Mouse (Mus musculus): ENCODE results near the gene Man1a.
A peak's percentile ranks its signal among the peaks of the same experiment; 100 is the strongest.

The Man1a gene

GRCm38 (mm10) chr10:54014116-54014758 lies 62.2 kb downstream of the Man1a start:
- no peak for DNase-seq (ENCODE audit: low spot score in 2 of 2)

- no peak for DNase-seq (ENCODE audit: low spot score in 2 of 2)
Observed at GRCm38 (mm10) chr10:54013143-54013791, 63.1 kb downstream of the Man1a start.

- no peak for DNase-seq (ENCODE audit: low spot score in 2 of 2)
Observed at GRCm38 (mm10) chr10:54009154-54009553, 67.3 kb downstream of the Man1a start.

GRCm38 (mm10) chr10:54006868-54007267 lies 69.5 kb downstream of the Man1a start:
- DNase-seq (ENCODE audit: low spot score in 2 of 2), result peak in 1 of 2 experiments; percentile 24

GRCm38 (mm10) chr10:54005847-54006246 lies 70.6 kb downstream of the Man1a start:
- no peak for DNase-seq (ENCODE audit: low spot score in 2 of 2)

- DNase-seq (ENCODE audit: low spot score in 2 of 2), result no peak
Observed at GRCm38 (mm10) chr10:54002936-54003335, 73.5 kb downstream of the Man1a start.

GRCm38 (mm10) chr10:53997301-53997700 lies 79.1 kb downstream of the Man1a start:
- no peak for DNase-seq (ENCODE audit: low spot score in 2 of 2)

- DNase-seq (ENCODE audit: low spot score in 2 of 2), result no peak
Observed at GRCm38 (mm10) chr10:53996216-53996615, 80.2 kb downstream of the Man1a start.

GRCm38 (mm10) chr10:53994591-53994990 lies 81.8 kb downstream of the Man1a start:
- no peak for DNase-seq (ENCODE audit: low spot score in 2 of 2)

GRCm38 (mm10) chr10:53990434-53990833 lies 86.0 kb downstream of the Man1a start:
- DNase-seq (ENCODE audit: low spot score in 2 of 2), result no peak

GRCm38 (mm10) chr10:53984894-53985293 lies 91.5 kb downstream of the Man1a start:
- no peak for DNase-seq (ENCODE audit: low spot score in 2 of 2)

GRCm38 (mm10) chr10:53984086-53984485 lies 92.3 kb downstream of the Man1a start:
- DNase-seq (ENCODE audit: low spot score in 2 of 2), result no peak

- peak in 1 of 2 experiments; percentile 19 for DNase-seq (ENCODE audit: low spot score in 2 of 2)
Observed at GRCm38 (mm10) chr10:53978647-53979046, 97.8 kb downstream of the Man1a start.

GRCm38 (mm10) chr10:53974180-53974579 lies 102.2 kb downstream of the Man1a start:
- DNase-seq (ENCODE audit: low spot score in 2 of 2), result no peak

GRCm38 (mm10) chr10:53959759-53960158 lies 116.7 kb downstream of the Man1a start:
- no peak for DNase-seq (ENCODE audit: low spot score in 2 of 2)

GRCm38 (mm10) chr10:53941597-53941996 lies 134.8 kb downstream of the Man1a start:
- DNase-seq (ENCODE audit: low spot score in 2 of 2), result no peak

GRCm38 (mm10) chr10:53938199-53938598 lies 138.2 kb downstream of the Man1a start:
- DNase-seq (ENCODE audit: low spot score in 2 of 2), result no peak

GRCm38 (mm10) chr10:53936078-53936477 lies 140.3 kb downstream of the Man1a start:
- no peak for DNase-seq (ENCODE audit: low spot score in 2 of 2)

GRCm38 (mm10) chr10:53929722-53930500 lies 146.5 kb downstream of the Man1a start:
- DNase-seq (ENCODE audit: low spot score in 2 of 2), result no peak

- no peak for DNase-seq (ENCODE audit: low spot score in 2 of 2)
Observed at GRCm38 (mm10) chr10:53927904-53928303, 148.5 kb downstream of the Man1a start.

GRCm38 (mm10) chr10:53925456-53925855 lies 151.0 kb downstream of the Man1a start:
- DNase-seq (ENCODE audit: low spot score in 2 of 2), result peak; percentile 21 to 34

GRCm38 (mm10) chr10:53922236-53922635 lies 154.2 kb downstream of the Man1a start:
- no peak for DNase-seq (ENCODE audit: low spot score in 2 of 2)

GRCm38 (mm10) chr10:53917517-53917916 lies 158.9 kb downstream of the Man1a start:
- no peak for DNase-seq (ENCODE audit: low spot score in 2 of 2)
